Mouse (Mus musculus): ENCODE data around the gene Sec61a1. TPM values are rescaled to one million over a fixed set of nuclear protein-coding genes. Genes with fewer than 3 reads are reported as not detected.
A peak's percentile ranks its signal among the peaks of the same experiment; 100 is the strongest.

The Sec61a1 gene
- polyA plus RNA-seq (2014; fragmentation: Nextera tagmentation; extraction: Ambion mirVana), result 190 and 195 TPM in 2 replicates

GRCm38 (mm10) chr6:88518404-88519263 is at the start of gene Sec61a1:
Sec61a1 (minus strand) TSS chr6:88518905.
- no peaks in the 10 kb centered on the region for H3K27me3 ChIP-seq (ENCODE audit: control insufficient read depth, insufficient read depth, low read length)
- peak; percentile 96 for DNase-seq (ENCODE audit: low spot score)
- H3K4me3 ChIP-seq (ENCODE audit: low read depth, low read length), result peak within 1 kb of the TSS; percentile 93
- H3K4me2 ChIP-seq (ENCODE audit: low read depth), result peak within 1 kb of the TSS; percentile 93
- H3K4me1 ChIP-seq (ENCODE audit: control insufficient read depth, insufficient read depth, low read length), result peaks cover 15% of the 10 kb centered on the region
- peak within 1 kb of the TSS; percentile 94 for H3K9ac ChIP-seq (ENCODE audit: low read length)
- peak within 1 kb of the TSS; percentile 86 for H3K27ac ChIP-seq (ENCODE audit: low read depth, low read length)
- under 1% methylated on average over 77 of the region's 80 CpGs for whole genome bisulfite sequencing
- H3K9me3 ChIP-seq (ENCODE audit: control insufficient read depth, low read length), result no peaks in the 10 kb centered on the region
- ATAC-seq (ENCODE audit: insufficient read depth, low FRiP score, low TSS enrichment), result peak; percentile 97
- H3K36me3 ChIP-seq (ENCODE audit: control insufficient read depth, insufficient read depth, low read length), result peaks cover 3% of the 10 kb centered on the region; the same call in 1 of the 2 replicates

DNA sequence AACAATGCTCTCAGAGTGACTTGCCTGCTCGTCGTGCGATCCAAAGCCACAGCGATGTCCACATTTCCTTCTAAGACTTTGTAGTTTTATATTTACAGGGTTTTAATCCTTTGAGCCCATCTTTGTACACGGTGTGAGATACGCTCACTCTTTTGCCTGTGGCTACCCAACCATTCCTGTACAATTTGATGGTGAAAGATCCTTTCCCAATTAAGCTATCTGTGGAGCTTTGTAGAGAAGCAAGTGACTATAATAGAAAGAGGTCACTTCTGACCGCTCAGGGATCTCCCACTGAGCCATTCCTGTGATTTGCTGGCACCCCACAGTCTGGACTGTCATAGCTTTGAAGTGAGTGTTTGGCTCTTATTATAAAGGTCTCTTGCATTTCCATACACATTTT is 48.0 kb upstream of the Sec61a1 start:
- no peak for ATAC-seq (ENCODE audit: insufficient read depth, low FRiP score, low TSS enrichment)

DNA sequence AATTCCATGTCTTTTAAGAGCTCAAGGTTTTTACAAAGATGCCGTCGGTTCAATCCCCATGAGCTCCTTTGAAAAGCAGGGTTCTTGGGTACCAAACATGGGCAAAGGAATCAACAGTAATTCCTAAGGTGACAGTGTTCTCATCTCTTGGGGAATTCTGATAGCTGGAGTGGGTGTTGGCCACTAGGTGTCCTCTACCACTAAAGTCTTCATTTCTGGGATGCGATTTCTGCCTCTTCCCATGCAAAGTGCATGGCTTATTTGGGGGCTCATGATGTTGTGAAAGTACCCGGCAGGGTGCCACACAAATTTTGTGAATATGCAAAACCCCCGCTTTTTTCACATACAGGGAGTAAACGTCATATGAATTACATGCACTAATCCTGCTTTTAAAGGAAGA is 46.3 kb upstream of the Sec61a1 start:
- H3K4me3 ChIP-seq (ENCODE audit: low read depth, low read length), result no peak overlapping the region
- no peak overlapping the region for H3K27ac ChIP-seq (ENCODE audit: low read depth, low read length)
- WGBS, result 44% methylated on average over 6 of the region's 6 CpGs
- H3K9ac ChIP-seq (ENCODE audit: low read length), result no peak overlapping the region
- no peaks in the 10 kb centered on the region for H3K9me3 ChIP-seq (ENCODE audit: control insufficient read depth, low read length)
- no peak for ATAC-seq (ENCODE audit: insufficient read depth, low FRiP score, low TSS enrichment)
- 0 out of 2 replicates have a peak, but pooled peaks cover 3% of the 10 kb centered on the region for H3K27me3 ChIP-seq (ENCODE audit: control insufficient read depth, insufficient read depth, low read length)
- DNase-seq (ENCODE audit: low spot score), result no peak
- no peaks in the 10 kb centered on the region for H3K36me3 ChIP-seq (ENCODE audit: control insufficient read depth, insufficient read depth, low read length)
- peaks cover 2% of the 10 kb centered on the region; the same call in 1 of the 2 replicates for H3K4me1 ChIP-seq (ENCODE audit: control insufficient read depth, insufficient read depth, low read length)
- no peak overlapping the region for H3K4me2 ChIP-seq (ENCODE audit: low read depth)

More for the DNA sequence above, 48.0 kb upstream of the Sec61a1 start:
- H3K4me2 ChIP-seq (ENCODE audit: low read depth), result peak overlapping the region; percentile 26; the same call in 1 of the 2 replicates
- no peak overlapping the region for H3K27ac ChIP-seq (ENCODE audit: low read depth, low read length)
- H3K9ac ChIP-seq (ENCODE audit: low read length), result no peak overlapping the region
- no peaks in the 10 kb centered on the region for H3K9me3 ChIP-seq (ENCODE audit: control insufficient read depth, low read length)
- H3K36me3 ChIP-seq (ENCODE audit: control insufficient read depth, insufficient read depth, low read length), result no peaks in the 10 kb centered on the region
- H3K27me3 ChIP-seq (ENCODE audit: control insufficient read depth, insufficient read depth, low read length), result 0 out of 2 replicates have a peak, but pooled peaks cover 3% of the 10 kb centered on the region
- DNase-seq (ENCODE audit: low spot score), result no peak
- peaks cover 2% of the 10 kb centered on the region; the same call in 1 of the 2 replicates for H3K4me1 ChIP-seq (ENCODE audit: control insufficient read depth, insufficient read depth, low read length)
- 12% methylated on average over 7 of the region's 7 CpGs for WGBS
- no peak overlapping the region for H3K4me3 ChIP-seq (ENCODE audit: low read depth, low read length)

GRCm38 (mm10) chr6:88560156-88560555 is 41.5 kb upstream of the Sec61a1 start:
- H3K9me3 ChIP-seq (ENCODE audit: control insufficient read depth, low read length), result no peaks in the 10 kb centered on the region
- 88% methylated on average over 4 of the region's 4 CpGs for WGBS
- no peak for DNase-seq (ENCODE audit: low spot score)
- no peaks in the 10 kb centered on the region for H3K27me3 ChIP-seq (ENCODE audit: control insufficient read depth, insufficient read depth, low read length)
- H3K4me2 ChIP-seq (ENCODE audit: low read depth), result no peak overlapping the region
- H3K9ac ChIP-seq (ENCODE audit: low read length), result no peak overlapping the region
- no peaks in the 10 kb centered on the region for H3K4me1 ChIP-seq (ENCODE audit: control insufficient read depth, insufficient read depth, low read length)
- no peak overlapping the region for H3K27ac ChIP-seq (ENCODE audit: low read depth, low read length)
- no peak overlapping the region for H3K4me3 ChIP-seq (ENCODE audit: low read depth, low read length)
- ATAC-seq (ENCODE audit: insufficient read depth, low FRiP score, low TSS enrichment), result no peak
- H3K36me3 ChIP-seq (ENCODE audit: control insufficient read depth, insufficient read depth, low read length), result no peaks in the 10 kb centered on the region

- WGBS, result 49% methylated on average over 5 of the region's 5 CpGs
- ATAC-seq (ENCODE audit: insufficient read depth, low FRiP score, low TSS enrichment) (no peak), DNase-seq (ENCODE audit: low spot score) (no peak)
- no peak overlapping the region for H3K4me2 ChIP-seq (ENCODE audit: low read depth)
- no peak overlapping the region for H3K27ac ChIP-seq (ENCODE audit: low read depth, low read length)
- no peaks in the 10 kb centered on the region for H3K36me3 ChIP-seq (ENCODE audit: control insufficient read depth, insufficient read depth, low read length)
- no peaks in the 10 kb centered on the region for H3K4me1 ChIP-seq (ENCODE audit: control insufficient read depth, insufficient read depth, low read length)
- no peak overlapping the region for H3K9ac ChIP-seq (ENCODE audit: low read length)
- no peaks in the 10 kb centered on the region for H3K9me3 ChIP-seq (ENCODE audit: control insufficient read depth, low read length)
- no peaks in the 10 kb centered on the region for H3K27me3 ChIP-seq (ENCODE audit: control insufficient read depth, insufficient read depth, low read length)
- no peak overlapping the region for H3K4me3 ChIP-seq (ENCODE audit: low read depth, low read length)
Observed at GRCm38 (mm10) chr6:88559688-88560087, 41.0 kb upstream of the Sec61a1 start.

DNA sequence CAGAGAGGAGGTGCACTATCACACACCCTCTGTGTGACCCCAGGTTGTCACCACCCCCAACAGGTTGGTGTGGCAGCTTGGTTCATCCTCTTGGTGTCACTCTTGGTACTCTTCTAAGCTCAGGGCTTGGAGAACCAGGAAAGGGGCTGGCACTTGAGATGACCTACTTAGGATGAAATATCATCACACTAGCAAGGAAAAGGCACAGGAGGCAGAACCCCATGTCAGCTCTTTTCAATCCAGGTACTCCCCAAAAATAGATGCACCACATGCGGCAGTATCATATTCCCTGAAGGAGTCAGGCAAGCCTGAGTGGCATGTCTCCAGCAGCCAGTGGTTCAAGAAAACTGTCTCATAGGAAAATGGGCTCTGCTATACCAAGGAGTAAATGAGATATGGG is 39.4 kb upstream of the Sec61a1 start:
- DNase-seq (ENCODE audit: low spot score), result no peak
- 75% methylated on average over 1 of the region's 1 CpGs for WGBS
- Histone ChIP-seq H3K4me1 (ENCODE audit: control insufficient read depth, insufficient read depth, low read length) (no peaks in the 10 kb centered on the region), H3K9ac (ENCODE audit: low read length) (no peak overlapping the region), H3K27me3 (ENCODE audit: control insufficient read depth, insufficient read depth, low read length) (no peaks in the 10 kb centered on the region), H3K4me2 (ENCODE audit: low read depth) (no peak overlapping the region), H3K36me3 (ENCODE audit: control insufficient read depth, insufficient read depth, low read length) (no peaks in the 10 kb centered on the region), H3K4me3 (ENCODE audit: low read depth, low read length) (no peak overlapping the region), H3K27ac (ENCODE audit: low read depth, low read length) (no peak overlapping the region), H3K9me3 (ENCODE audit: control insufficient read depth, low read length) (no peaks in the 10 kb centered on the region)
- ATAC-seq (ENCODE audit: insufficient read depth, low FRiP score, low TSS enrichment), result no peak

GRCm38 (mm10) chr6:88557548-88557947 is 38.8 kb upstream of the Sec61a1 start:
- no peaks in the 10 kb centered on the region for H3K36me3 ChIP-seq (ENCODE audit: control insufficient read depth, insufficient read depth, low read length)
- DNase-seq (ENCODE audit: low spot score) (no peak), ATAC-seq (ENCODE audit: insufficient read depth, low FRiP score, low TSS enrichment) (no peak)
- WGBS, result 15% methylated on average over 4 of the region's 4 CpGs
- H3K9ac ChIP-seq (ENCODE audit: low read length), result no peak overlapping the region
- no peaks in the 10 kb centered on the region for H3K9me3 ChIP-seq (ENCODE audit: control insufficient read depth, low read length)
- no peaks in the 10 kb centered on the region for H3K27me3 ChIP-seq (ENCODE audit: control insufficient read depth, insufficient read depth, low read length)
- H3K4me1 ChIP-seq (ENCODE audit: control insufficient read depth, insufficient read depth, low read length), result no peaks in the 10 kb centered on the region
- no peak overlapping the region for H3K4me2 ChIP-seq (ENCODE audit: low read depth)
- no peak overlapping the region for H3K27ac ChIP-seq (ENCODE audit: low read depth, low read length)
- H3K4me3 ChIP-seq (ENCODE audit: low read depth, low read length), result no peak overlapping the region

GRCm38 (mm10) chr6:88549916-88550315 is 31.2 kb upstream of the Sec61a1 start:
- no peaks in the 10 kb centered on the region for H3K9me3 ChIP-seq (ENCODE audit: control insufficient read depth, low read length)
- H3K4me3 ChIP-seq (ENCODE audit: low read depth, low read length), result no peak overlapping the region
- DNase-seq (ENCODE audit: low spot score) (no peak), ATAC-seq (ENCODE audit: insufficient read depth, low FRiP score, low TSS enrichment) (no peak)
- H3K4me2 ChIP-seq (ENCODE audit: low read depth), result no peak overlapping the region
- H3K27me3 ChIP-seq (ENCODE audit: control insufficient read depth, insufficient read depth, low read length), result peaks cover 10% of the 10 kb centered on the region; the same call in 1 of the 2 replicates
- no peak overlapping the region for H3K9ac ChIP-seq (ENCODE audit: low read length)
- H3K4me1 ChIP-seq (ENCODE audit: control insufficient read depth, insufficient read depth, low read length), result no peaks in the 10 kb centered on the region
- 81% methylated on average over 2 of the region's 2 CpGs for WGBS
- H3K27ac ChIP-seq (ENCODE audit: low read depth, low read length), result no peak overlapping the region
- H3K36me3 ChIP-seq (ENCODE audit: control insufficient read depth, insufficient read depth, low read length), result no peaks in the 10 kb centered on the region

All from neural tube, embryonic 11.5 days (tissue).